Mouse (Mus musculus): Measurements from ENCODE around the gene Ccdc102a. TPM values are rescaled to one million over a fixed set of nuclear protein-coding genes. Genes with fewer than 3 reads are reported as not detected.

Gene Ccdc102a
- total RNA-seq (2015) (0.25 and 0.32 TPM in 2 replicates), total RNA-seq (2017) (1.2 and 1.3 TPM in 2 replicates)

DNA sequence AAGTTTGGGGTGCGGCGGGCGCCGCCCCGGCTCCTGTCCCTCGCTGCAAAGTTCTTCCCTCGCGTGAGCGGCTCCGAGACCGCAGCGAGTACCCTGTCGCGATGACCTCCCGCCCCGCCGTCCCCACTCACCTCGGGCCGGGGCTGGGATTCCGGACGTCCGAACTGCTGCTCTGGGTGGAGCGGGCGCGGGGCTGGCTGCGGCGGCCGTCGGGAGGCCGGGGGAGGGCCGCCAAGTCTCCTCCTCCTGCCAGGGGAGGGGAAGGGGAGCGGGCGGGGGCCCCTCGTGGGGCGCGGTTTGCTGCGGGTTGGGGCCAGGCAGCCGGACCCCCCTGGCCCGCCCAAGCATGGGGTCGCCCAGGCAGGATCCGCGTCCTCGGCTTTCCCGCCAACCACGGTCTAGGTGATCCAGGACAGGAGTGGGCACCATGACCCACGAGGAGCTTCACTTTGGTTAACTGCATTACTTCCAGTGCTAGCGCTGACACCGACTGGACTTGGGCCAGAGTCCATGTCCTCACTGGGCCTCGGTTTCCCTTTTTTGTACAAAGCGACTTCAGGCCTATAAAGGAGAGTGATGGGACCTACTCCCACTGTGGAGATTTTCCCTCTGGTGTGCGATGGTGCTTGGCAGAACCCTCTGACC lies at the start of gene Ccdc102a:
TSS of gene Ccdc102a (minus strand) at position 248 of the 645 bp plus-strand sequence.
- ATAC-seq (replicated peaks; ENCODE audit: poor library complexity) = no peak

DNA sequence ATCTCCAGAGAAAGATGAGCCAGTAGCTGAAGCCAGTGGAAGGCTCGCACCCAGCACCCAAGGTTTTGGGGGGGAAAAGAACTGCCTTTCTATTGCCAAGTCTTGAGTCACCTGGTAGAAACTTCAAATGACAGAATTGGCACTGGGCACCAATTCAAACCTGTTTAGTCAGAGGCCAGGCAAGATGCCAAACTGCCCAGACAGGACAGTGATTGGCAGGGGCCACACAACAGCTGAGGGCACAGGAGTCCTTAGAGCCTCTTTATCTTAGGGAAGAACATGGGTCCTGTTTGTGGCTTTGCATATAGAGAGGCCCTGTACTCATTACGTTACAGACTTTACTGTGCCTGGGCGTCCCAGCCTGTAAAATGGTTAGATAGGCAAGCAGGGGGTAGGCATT lies 49.7 kb upstream of the Ccdc102a start:
- peak; percentile 60 for ATAC-seq (replicated peaks; ENCODE audit: poor library complexity)

DNA sequence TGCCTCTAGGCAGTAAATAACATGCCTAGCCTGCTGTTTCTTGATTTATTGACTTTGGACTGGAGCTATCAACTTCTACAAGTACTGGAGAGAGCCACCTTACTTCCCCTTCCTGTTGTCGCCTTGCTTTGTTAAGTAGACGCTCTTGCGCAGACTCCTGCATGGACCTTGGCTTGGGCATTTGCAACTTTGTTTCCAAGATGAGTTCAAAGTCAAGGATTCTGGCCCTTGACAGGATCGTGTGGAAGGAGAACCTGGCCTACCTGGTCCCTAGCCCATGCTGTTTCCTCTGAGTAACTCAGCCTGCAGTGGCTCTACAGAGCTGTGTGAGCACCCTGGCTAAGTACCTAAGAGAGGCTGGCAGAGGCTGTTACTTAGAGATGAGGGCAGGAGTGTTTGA lies 49.2 kb upstream of the Ccdc102a start:
- no peak; the same call in 1 of the 2 replicates for ATAC-seq (replicated peaks; ENCODE audit: poor library complexity)

DNA sequence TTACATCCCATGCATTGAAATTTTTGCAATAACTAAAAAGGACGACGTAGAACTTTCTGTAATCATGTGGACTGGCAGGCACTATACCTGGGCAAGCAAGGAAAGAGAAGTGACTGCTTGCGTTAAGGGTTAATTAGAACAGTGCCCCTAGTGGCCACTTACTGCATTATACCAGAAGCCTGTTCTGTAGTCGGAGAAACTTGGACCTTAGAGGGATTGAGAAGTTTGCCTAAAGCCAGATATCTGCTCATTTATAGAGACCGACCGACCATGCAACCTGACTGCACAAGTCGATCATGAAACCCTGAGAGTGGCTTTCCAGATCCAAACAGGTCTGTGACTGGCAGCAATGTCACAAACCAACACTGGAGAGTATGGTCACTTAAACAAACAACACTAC lies 48.7 kb upstream of the Ccdc102a start:
- peak; percentile 35; the same call in 1 of the 2 replicates for ATAC-seq (replicated peaks; ENCODE audit: poor library complexity)

DNA sequence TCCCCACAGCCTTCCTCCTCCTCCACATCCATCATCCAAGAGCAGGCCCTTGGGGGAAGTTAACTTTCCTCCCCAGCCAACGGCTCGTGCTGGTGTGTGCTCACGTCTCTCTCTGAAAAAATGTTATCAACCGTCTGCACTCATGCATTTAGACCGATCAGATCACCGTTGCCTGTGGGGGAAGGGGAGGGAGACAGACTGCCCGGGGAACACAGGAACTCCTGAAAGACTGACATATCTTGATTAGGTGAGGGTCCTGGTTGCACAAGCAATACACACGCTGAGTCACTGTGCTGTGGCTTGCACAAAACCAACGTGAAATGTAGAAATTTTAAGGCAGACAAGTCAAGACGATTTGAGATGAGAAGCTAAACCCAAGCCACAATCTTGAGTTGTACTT lies 46.9 kb upstream of the Ccdc102a start:
- ATAC-seq (replicated peaks; ENCODE audit: poor library complexity) = peak; percentile 82

DNA sequence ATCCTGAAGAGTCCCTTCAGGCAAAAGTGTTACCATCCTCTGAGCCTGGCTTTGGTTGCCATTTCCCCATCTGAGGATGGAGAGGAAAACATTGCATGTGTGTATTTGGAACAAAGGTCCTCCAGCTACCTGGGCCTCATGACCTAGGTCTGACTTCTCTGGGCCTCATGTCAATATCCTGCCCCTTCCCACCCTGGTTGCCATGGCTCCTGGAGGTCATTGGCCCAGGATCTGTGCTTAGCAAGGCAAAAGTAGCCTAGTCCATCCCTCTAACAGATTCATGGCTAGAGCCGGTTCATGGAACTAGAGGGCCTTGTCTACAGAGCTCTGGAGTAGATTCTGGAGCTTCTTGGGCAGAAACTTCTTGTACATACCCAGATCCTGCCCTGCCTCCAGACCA lies 44.3 kb upstream of the Ccdc102a start:
- ATAC-seq (replicated peaks; ENCODE audit: poor library complexity) = no peak

DNA sequence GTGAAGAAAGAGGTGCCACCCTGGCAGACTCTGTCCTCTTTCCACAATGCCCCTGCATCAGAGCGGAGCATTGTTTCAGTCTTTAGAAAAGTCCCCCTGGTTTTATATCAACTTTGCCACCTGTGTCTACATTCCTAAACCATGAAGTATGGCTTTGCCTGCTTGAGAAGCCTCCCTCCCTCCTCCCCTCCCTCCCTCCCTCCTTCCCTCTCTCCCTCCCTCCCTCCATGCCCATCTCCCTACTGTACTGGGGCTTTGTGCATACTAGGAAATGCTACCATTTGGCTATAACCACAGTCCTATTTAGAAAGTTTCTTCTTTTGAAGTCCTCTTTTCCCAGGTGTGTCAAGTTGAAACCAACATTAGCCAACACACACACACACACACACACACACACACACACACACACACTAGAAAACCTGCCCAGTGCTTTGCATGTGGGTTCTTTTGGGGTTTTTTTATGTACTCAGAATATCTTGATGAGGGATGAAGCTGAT lies 38.2 kb upstream of the Ccdc102a start:
- ATAC-seq (replicated peaks; ENCODE audit: poor library complexity) = peak; percentile 16

DNA sequence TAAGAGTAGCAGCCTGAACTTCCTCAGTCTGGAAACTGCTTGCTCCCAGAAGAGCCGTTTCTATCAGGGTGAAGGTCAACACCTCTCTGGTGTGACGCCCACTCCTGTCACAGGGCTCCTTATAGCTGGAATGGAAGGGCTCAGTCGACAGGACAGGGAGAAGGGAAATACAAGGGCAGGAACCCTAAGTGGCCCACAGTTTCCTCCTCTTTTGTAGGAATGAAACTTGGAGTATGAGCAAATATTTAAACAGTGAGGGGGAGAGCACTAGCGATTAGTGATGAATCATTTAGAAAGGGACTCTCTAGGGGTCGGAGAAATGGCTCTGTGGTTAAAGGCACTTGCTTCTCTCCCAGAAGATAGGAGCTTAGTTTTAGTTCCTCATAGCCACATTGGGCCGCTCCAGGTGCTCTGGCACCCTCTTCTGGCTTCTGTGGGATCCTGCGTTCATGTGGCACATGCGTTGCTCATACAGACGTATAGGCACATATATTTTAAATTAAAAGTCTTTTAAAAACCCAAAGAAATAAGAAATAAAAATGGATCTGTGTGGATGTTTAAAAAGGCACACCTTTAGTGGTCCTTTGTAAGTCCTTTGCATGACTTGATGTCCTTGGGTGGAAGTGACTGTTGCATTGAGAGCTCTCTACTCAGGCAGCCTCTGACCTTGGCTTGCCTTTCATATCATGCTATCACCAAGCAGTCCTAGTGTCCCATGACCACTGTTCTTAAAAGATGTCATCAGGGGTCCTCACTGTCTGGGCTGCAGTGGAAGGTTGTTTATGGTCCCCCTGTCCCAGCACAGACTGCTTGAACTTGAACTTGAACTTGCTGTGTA lies 37.2 kb upstream of the Ccdc102a start:
- ATAC-seq (replicated peaks; ENCODE audit: poor library complexity) = peak; percentile 78

DNA sequence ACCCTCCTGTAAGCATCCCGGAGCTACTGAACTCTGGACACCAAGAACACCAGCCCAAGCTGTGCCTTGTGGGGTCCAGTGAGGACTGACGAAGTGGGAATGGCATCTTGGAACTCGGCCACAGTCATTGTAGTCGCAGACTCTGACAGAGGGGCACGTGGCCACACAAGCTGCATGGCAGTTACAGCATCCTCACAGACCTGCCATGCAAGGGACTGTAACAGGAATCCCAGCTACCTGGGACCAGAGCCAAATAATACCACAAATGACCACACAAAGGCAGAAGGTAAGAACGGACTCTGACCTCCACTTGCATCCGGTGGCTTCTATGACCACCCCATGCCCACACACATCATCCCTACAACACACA lies 36.5 kb upstream of the Ccdc102a start:
- peak; percentile 8; the same call in 1 of the 2 replicates for ATAC-seq (replicated peaks; ENCODE audit: poor library complexity)

DNA sequence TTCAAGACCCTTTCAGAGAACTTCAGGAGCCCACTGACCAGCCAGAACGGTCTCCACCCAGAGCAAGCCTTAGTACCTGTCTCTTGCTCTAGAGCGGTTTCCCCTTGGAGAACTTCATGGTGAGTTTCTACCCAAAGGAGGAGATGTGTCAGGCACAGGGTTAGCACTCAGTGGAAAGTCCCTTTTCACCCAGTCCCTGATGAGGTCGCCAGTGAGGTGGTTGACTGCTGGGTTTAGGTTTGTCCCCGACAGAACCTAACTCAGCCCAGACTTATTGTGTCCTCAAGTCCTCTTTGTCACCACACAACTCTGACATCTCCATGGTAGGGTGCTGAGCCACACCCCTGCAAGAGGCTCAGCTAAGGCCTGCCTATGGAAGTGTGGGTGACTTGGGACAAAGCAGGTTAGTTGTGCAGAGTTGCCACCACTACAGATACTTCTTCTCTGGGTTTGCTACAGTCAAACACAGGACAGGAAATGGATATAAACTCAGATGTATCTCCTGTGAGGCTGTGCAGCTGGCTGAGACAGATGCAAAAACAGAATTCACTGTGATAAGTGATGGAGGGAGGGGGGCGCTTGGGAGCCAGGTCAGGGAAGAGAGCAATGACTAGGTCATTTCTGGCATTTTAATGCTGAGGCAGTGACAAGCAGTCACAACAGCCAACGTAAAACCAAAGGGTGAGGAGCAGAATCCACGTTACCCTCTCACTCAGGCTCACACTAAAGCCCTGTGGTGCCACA lies 35.9 kb upstream of the Ccdc102a start:
- ATAC-seq (replicated peaks; ENCODE audit: poor library complexity) = peak; percentile 17

DNA sequence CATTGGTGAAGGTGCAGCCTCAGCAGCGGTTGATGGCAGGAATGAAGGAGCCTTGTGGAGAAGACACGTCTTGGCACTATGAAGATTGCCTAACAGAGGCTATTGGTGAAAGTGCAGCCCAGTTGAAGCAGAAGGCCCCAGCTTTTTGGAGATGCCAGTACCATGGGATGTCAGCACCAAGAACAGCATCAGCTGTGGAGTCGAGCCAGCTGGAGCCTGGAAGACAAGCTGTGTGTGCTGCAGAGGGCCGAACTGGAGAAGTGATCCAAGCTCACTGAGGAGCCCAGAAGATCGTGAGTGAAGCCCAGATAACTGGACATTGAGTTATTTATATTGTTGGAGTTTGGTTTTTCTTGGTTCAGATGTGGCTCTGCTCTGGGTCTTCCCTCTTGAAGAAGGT lies 34.2 kb upstream of the Ccdc102a start:
- no peak for ATAC-seq (replicated peaks; ENCODE audit: poor library complexity)

DNA sequence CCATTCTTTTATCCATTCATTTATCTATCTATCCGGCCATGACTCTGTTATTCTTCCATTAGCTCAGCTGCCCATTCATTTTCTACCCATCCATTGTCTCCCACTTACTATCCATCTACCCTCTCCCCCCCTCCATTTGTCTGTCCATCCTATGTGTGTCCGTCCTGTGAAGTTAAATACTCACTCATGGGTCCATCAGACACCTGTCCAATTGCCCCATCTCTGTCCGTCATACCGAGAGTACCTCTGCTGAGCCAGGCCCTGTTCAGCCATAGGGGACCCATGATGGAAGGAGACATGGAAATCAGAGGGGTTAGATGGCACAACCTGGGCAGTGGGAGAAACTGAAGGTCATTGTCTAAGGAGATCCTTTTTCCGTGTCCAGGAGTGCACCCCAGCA lies 32.6 kb upstream of the Ccdc102a start:
- ATAC-seq (replicated peaks; ENCODE audit: poor library complexity) = no peak

DNA sequence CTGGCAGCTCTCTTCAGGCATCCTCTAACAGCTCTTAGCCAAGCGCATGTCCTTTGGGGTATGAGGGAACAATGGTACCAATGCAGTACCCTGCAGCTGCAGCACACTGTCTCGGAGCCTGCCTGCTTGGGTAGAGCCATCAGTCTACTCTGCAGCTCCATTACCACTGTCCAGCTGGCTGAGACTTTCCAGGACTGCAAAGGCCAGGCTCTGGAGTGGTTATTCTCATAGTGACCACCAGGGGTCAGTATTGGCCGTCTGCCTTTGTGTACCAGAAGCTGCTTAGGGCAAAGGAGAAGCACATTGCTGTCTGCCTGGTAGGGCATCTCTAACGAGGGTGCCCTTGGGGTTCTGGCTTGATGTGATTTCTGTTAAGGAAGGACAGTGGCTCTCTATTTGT lies 32.1 kb upstream of the Ccdc102a start:
- peak; percentile 64 for ATAC-seq (replicated peaks; ENCODE audit: poor library complexity)

DNA sequence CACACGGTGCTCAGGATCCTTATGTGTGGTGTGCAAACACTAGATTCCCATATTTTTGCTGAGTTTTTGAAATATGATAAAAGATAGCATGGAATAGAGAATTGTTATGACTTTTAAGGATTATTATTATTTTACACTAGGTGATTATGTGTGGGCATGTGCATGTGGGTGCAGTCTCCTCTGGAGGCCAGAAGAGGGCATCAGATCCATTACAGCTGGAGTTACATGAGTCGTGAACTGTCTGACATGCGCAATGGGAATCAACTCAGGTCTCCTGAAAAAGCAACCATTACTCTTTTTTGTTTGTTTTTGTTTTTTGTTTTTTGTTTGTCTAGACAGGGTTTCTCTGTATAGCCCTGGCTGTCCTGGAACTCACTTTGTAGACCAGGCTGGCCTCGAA lies 31.1 kb upstream of the Ccdc102a start:
- no peak for ATAC-seq (replicated peaks; ENCODE audit: poor library complexity)

DNA sequence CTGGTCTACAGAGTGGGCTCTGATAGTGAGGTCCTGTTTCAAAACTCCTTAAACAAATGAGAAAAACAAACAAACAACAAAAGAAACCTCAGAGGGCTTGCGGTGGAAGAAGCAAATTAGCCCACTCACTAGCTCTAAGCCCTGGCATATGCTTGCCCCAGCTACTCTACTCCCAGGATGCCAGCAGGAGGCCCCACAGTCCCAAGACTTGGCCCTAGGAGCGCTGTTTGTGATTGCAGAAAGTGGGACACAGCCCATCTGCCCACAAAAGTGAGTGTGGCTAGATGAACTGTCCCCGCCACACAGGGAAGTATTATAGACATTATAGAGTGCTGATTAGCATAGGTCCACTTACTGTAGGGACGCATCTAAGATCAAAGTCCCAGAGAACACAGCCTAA lies 30.5 kb upstream of the Ccdc102a start:
- ATAC-seq (replicated peaks; ENCODE audit: poor library complexity) = no peak

DNA sequence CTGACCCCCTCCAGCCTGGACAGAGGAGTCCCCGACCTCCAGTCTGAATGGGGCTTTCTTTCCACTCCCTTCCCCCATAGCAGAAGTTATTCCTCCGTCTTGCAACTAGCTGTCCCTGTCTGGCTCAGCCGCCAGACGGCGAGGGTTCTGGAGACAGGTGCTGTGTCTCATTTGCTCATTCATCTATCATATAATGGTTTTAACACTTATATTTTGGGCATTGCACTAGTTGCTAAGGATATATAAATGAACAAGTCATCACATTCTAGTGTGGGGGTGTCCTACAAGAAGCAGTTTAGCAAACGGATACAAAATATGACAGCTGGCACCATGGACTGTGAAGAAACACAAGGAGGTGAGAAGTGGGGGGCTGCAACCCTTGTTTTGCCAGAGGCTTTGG lies 27.3 kb upstream of the Ccdc102a start:
- ATAC-seq (replicated peaks; ENCODE audit: poor library complexity) = no peak

DNA sequence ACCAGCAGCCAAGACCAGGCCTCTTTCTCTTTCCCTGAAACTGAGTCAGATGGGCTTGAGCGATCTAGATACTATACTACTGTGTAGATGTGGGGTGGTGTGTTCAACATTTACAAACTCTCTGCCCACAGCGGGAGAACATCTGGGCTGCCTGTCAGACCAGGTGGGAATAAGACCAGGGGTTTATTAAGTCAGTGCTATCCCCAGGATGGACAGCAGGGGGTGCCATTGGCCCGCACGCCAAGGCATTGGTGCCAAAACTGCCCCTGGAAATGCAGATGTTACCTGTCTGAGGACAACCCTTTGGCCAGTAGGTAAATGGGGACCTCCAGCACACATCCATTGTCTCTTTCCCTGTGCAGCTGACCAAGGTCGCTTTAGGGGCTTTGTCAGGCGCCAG lies 24.7 kb upstream of the Ccdc102a start:
- peak; percentile 89 for ATAC-seq (replicated peaks; ENCODE audit: poor library complexity)

DNA sequence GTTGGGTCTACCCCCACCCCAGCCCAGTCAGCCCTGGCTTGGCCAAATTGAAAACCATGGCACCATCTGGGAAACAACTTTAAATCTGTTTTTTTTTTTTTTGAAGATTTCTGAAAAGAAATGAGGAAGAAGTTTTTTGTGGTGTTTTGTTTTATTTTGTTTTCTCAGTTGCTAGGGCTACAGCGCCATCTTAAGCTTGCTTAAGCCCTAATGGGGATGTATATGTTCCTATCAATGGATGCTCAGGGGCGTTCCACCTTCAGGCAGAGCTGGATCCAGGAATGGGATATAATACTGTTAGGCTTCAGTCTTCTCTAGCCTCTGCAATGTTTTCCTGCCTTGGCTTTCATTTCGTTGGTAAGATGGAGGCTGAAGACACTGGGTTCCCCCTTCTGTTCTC lies 17.3 kb upstream of the Ccdc102a start:
- ATAC-seq (replicated peaks; ENCODE audit: poor library complexity) = peak; percentile 40; the same call in 1 of the 2 replicates

DNA sequence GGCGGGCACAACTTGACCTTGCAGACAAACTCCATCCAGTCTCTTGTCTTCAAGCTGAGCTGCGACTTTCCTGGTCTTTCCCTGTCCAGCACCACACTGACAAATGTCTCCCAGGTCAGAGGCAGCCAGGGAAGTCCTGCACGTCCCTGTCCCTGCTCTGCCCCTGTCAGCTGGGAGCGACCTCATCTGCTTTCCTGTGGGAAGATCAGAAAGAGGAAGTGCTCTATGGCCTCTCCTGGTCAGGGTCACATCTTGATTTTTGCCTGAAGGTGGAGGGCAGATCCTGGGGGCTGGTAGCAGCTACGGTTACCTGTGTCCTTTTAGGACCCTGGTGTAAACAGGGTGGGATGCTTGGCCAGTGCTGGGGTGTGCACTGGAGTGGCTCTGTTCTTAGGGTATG lies 16.0 kb upstream of the Ccdc102a start:
- ATAC-seq (replicated peaks; ENCODE audit: poor library complexity) = peak; percentile 66

DNA sequence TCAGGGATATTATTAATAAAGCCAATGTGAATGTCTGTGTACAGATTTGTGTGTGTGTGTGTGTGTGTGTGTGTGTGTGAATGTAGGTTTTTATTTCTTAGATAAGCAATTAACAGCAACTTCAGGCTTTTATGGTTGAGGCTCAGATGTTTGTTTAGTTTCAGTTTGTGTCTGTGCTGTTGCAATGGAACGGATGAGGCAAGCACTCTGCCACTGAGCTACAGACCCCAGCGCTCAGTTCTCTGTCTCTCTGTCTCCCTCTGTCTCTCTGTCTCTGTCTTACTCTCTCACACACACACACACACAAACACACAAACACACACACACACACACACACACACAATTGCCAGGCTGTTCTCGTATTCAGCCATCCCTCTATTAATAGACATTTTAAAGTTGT lies 10.3 kb upstream of the Ccdc102a start:
- ATAC-seq (replicated peaks; ENCODE audit: poor library complexity) = peak; percentile 50

DNA sequence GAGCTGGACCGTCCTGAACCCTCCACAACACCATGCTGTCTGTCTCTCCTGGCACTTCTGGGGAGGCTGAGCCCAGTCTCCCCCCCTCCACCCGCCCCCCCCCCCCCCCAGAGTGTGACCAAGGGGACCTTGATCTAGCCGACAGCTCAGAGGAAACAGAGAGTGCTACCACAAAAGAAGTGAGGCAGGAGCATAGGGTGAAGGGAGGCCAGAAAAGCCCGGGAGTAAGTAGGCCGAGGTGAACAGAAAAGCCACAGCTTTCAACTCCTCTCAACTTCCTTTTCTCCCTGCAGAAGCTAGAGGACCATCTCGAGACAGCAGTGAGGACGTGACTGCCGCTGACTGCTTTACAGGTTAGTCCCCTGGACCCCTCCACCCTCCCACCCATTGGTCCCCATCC lies 5.5 kb upstream of the Ccdc102a start, which contains the start of gene Adgrg5:
TSS of gene Adgrg5 (plus strand) at position 290 of the 400 bp plus-strand sequence.
- ATAC-seq (replicated peaks; ENCODE audit: poor library complexity) = no peak

Data from megakaryocyte progenitor cell, adult 5-6 weeks (primary cell).